Mouse (Mus musculus) T-helper 17 cell (primary cell): ENCODE data around the gene Crbn.

Experiments
- in situ Hi-C, 2 experiments: fragments of 300-600 bp; cut with MboI, MseI; formaldehyde crosslinking; loops; 1 replicate in 1 of 2; 2 replicates in 1 of 2; pipeline ENCODE4 v1.15.1; 2025; ENCODE audit warnings: high pct_unique_total_duplicates in 2 of 2

Gene Crbn

GRCm38 (mm10) chr6:106799333-106800226 is at the start of gene Crbn:
Gene Crbn (minus strand): TSS chr6:106800077.
- in situ Hi-C loops = loop anchor here (5.0 to 25.0 kb wide), 6 partner anchors 1263 to 1863 kb away; partner anchors contain the start of gene Bhlhe40 (in 2 of the 2)

DNA sequence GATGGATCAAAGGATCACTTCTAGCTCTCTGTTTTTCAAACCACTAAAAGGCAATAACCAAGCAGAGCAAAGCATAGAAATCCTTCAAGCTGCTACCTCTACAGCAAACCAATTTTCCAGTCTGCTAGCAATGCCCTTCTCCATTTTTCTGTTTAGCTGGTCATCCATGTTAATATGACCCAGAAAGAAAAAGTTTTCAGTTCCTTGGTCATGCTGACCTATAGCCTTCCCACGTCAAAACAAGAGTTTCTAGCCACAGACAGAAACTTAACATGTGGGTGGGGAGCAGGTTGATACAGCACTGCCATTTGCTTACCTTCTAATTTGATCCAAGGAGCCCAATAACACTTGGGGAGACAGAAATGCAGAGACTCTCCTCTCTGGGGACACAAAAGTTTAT is 40.3 kb upstream of the Crbn start:
- in situ Hi-C loops = no loop called here

DNA sequence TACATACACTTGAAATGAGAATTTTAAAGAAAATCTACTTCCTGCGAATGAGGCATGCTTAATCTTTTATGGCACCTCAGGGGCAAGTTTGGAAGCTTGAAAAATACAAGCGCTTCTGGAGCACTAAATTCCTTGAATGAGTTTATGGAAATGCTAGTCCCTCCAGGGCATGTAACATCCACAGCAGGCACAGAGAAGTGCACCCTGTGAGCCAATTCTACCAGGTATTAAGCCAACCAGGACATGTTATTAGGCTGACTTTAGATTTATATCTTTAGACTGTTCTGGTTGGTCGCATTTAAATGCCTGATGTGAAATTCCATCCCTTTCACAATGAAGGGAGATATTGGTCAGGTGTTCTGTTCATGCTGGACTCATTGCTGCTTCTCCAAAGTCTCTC is 38.2 kb upstream of the Crbn start:
- in situ Hi-C loops = no loop called here

DNA sequence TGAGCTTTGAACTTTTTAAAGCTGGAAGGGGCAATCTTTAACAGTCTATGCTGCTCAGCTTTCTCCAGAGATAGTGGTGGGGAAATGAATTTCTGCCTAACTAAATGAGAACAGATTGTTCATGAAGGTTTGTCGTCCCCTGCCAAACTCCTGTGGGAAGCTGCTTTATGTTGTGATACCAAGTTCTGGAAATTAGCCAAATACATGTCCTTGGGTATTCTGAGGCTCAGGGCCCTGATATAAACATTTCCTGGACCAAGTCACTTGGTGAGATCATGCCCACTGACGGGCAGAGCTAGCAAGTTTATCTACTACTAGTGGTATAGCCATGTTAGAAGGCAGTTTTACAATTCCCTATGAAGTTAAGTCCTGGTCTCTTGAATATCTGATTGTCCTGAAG is 35.4 kb upstream of the Crbn start:
- in situ Hi-C loops = no loop called here

GRCm38 (mm10) chr6:106822329-106822728 is 22.5 kb upstream of the Crbn start:
- in situ Hi-C loops = no loop called here

DNA sequence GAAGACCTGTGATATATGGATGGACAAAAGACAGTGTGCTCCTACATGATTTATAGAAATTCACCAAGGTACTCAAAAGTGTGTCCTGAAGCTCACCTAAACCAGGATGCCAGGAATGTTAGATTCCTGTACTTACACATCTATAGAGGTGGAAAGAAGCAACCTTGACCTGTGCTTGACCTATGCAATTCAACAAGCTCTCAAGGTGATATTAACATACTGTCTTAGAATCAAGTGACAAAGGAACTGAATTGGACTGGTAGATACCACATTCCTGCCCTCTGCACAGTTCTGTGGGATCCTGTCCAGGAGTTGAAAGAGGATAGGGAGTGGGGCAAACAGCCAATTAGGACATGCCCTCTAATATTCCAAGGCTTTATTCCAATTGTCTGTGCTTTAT is 20.7 kb upstream of the Crbn start:
- in situ Hi-C loops = no loop called here

DNA sequence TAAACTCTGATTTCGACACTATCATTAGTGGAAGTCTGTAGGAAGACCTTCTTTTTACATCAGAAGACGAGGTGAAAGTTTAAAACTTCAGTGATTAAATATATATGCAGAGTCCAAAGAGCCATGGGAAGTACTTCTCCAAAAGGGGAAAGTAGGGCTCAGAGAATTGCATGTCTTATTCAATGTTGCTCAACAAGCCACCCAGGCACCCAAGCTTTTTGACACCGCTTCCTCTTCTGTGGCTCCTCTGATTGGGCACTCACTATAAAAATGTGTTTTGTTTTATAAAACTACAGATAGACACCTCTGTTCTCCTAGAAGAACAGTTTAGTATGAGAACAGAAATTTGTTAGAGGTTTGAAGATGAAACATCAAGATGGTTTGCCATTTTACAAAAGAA is 20.0 kb upstream of the Crbn start:
- in situ Hi-C loops = no loop called here

DNA sequence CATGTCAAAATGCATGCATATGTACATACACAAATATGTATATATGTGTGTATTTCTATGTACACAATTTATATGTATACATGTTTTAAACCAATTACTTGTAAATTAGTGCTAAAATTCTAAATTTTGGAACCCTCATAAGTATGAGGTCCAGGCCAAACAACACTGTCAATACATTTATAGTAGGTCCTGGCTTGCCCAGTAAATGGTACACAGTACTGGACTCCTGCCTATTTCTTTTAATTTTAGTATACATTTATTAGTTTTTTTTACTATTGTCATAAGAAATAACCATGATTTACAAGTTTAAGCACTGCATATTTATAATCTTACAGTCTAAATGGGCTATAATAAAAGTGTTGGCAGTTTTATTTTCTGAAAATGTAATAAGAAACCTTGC is 19.4 kb upstream of the Crbn start:
- in situ Hi-C loops = no loop called here

DNA sequence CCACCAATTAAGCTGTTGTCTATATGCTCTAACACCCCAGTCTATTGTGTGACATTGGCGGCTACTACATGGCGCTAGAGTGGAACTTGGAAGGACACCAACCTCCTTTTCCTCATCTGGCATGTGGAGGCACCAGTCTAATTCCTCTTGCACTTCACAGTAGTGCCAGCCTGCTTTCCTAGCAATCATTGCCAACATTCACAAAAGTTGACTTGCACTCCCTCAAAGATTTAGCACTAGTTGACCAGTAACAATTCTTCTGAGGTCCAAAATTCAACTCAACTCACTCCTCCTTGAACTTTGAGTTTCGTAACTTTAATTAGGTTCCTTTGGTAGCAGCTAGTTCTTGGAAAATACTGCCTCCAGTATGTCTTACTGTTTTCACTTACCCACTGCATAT is 10.8 kb upstream of the Crbn start:
- in situ Hi-C loops = no loop called here

GRCm38 (mm10) chr6:106809161-106809560 is 9.3 kb upstream of the Crbn start:
- in situ Hi-C loops = no loop called here

- in situ Hi-C loops = no loop called here
These were observed 5.0 kb upstream of the Crbn start for GRCm38 (mm10) chr6:106804904-106805303.

DNA sequence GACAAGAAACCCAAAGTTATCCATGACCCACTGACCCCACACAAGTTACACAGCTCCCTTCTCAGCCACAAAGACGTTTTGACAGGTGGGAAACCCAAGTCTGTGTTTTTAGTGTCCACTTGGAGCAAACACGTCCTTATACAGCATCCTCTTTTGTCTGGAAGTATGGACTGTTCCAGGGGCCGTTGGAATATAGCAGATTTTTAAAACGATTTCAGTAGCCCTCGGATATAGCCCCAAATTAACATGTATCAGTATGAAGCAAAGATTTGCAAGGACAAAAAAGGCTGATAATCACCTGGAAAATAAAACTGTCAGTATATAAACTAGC is 315 bp upstream of the Crbn start:
- in situ Hi-C loops = no loop called here

- in situ Hi-C loops = loop anchor here (10.0 to 25.0 kb wide), 4 partner anchors 1518 to 1868 kb away; partner anchors contain the start of gene Bhlhe40 (in 2 of the 2)
These were observed 5.6 kb downstream of the Crbn start for GRCm38 (mm10) chr6:106794094-106794814.

GRCm38 (mm10) chr6:106793621-106794020 is 6.3 kb downstream of the Crbn start:
- in situ Hi-C loops = loop anchor here (10.0 to 25.0 kb wide), 4 partner anchors 1519 to 1869 kb away; partner anchors contain the start of gene Bhlhe40 (in 2 of the 2)

DNA sequence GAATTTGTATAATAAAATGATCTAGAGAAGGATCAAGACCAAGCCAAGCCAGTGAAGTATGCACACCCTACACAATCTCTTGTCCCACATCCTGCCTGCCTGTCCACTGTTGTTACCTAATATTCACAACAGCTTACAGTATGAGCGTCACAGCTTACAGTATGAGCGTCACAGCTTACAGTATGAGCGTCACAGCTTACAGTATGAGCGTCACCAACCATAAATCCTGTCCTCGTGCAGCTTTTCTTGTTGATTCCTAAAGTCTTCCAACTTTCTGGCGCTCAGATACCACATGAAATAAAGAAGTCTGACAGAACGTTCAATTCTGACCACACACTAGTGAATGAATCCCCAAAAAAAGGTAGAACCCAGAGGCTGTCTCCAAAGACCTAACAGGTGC is 6.8 kb downstream of the Crbn start:
- in situ Hi-C loops = loop anchor here (10.0 to 25.0 kb wide), 4 partner anchors 1519 to 1869 kb away; partner anchors contain the start of gene Bhlhe40 (in 2 of the 2)

DNA sequence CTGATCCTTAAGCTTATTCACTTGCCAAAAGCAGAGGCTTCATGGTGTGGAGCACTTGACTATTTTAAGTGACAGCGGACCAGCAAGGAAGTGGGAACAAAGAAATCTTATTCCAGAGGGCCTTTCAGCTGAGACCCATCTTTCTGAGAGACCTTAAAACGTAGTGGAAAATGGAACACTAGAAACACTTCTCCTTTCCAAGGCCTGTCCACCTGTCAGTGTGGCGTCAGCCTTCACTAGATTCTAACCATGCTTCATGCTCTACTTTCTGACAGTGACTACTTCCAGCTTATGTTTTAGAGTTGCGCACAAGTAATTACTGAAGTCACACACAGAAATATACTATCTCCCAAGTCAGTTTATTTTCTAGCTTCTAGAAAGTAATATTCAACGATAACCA is 7.4 kb downstream of the Crbn start:
- in situ Hi-C loops = loop anchor here (10.0 to 25.0 kb wide), 4 partner anchors 1520 to 1870 kb away; partner anchors contain the start of gene Bhlhe40 (in 2 of the 2)

DNA sequence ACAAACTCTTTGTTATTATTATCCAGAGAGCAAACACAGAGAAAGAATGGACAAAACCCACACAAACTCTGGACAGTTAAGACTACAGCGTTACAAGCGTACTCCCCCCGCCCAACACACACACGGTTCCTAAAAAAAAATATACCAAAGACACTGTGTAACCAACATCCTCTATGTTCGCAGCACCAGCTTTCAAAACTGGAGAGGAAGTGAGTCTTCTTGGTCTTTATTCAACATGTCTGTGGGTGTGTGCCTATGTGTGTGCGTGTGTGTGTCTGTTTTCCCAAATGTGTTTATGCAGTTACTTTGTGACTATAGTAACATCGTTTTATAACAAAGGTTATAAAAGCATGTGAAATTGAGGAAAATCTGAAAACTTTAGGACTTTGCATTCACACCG is 8.4 kb downstream of the Crbn start:
- in situ Hi-C loops = loop anchor here (10.0 to 25.0 kb wide), 4 partner anchors 1521 to 1871 kb away; partner anchors contain the start of gene Bhlhe40 (in 2 of the 2)

DNA sequence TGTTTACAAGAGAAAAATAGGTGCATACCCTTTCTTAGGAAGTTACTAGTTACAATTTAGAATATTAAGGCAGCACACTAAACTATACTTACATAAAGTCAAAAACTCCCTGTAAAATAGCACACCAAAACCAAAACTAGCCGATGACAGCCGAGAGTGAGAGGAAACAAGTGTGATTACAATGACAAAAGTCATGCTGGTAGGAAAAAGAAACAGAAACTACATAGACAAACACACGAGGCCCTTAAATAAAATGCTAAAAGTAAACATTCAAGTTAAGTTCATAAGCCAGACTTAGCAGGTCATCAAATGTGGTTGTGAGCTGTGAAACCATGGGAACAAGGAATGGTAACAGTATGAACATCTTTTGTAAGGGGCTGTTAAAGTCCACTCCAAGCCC is 12.7 kb downstream of the Crbn start:
- in situ Hi-C loops = loop anchor here (25.0 kb wide), 3 partner anchors 1525 to 1875 kb away; partner anchors contain the start of gene Bhlhe40 (in 2 of the 2)

GRCm38 (mm10) chr6:106770046-106770445 is 29.8 kb downstream of the Crbn start:
- in situ Hi-C loops = no loop called here

- in situ Hi-C loops = no loop called here
These were observed 30.5 kb downstream of the Crbn start for GRCm38 (mm10) chr6:106769290-106769866.

GRCm38 (mm10) chr6:106768640-106769289 is 31.1 kb downstream of the Crbn start, which contains the start of gene Trnt1:
Gene Trnt1 (plus strand): TSS chr6:106769120.
- in situ Hi-C loops = no loop called here
